Mouse (Mus musculus) hindbrain, embryonic 10.5 days (tissue): ENCODE data around the gene Npy4r. TPM values are rescaled to one million over a fixed set of nuclear protein-coding genes. Genes with fewer than 3 reads are reported as not detected.

Experiments
- DNase-seq: peaks from one replicate; pipeline ENCODE4 v3.0.0-alpha.2; 2017; ENCODE audit warnings: low spot score
- H3K27ac ChIP-seq: fragments of 300-500 bp; sonication (generic); 2 replicates; pipeline ENCODE4 v1.5.1; 2016; ENCODE audit warnings: mild to moderate bottlenecking, moderate library complexity
- H3K27me3 ChIP-seq: fragments of 300-500 bp; sonication (generic); 2 replicates; pipeline ENCODE4 v1.6.1; 2016; ENCODE audit warnings: mild to moderate bottlenecking; ENCODE audit not compliant: poor library complexity, insufficient read depth, severe bottlenecking
- H3K36me3 ChIP-seq: fragments of 300-500 bp; sonication (generic); 2 replicates; pipeline ENCODE4 v1.6.1; 2016; ENCODE audit warnings: mild to moderate bottlenecking, moderate library complexity
- H3K4me1 ChIP-seq: fragments of 300-500 bp; sonication (generic); replicated peaks from 2 replicates; pipeline ENCODE4 v1.6.1; 2016; ENCODE audit warnings: mild to moderate bottlenecking
- H3K4me3 ChIP-seq: fragments of 300-500 bp; sonication (generic); 2 replicates; pipeline ENCODE4 v1.5.1; 2016; ENCODE audit warnings: mild to moderate bottlenecking, moderate library complexity
- H3K9me3 ChIP-seq: fragments of 300-500 bp; sonication (generic); 2 replicates; pipeline ENCODE4 v1.6.1; 2016; ENCODE audit warnings: mild to moderate bottlenecking, moderate library complexity
- WGBS: fragments of 180-500 bp; shearing (Covaris S2); methylation state at CpG from one replicate; pipeline ENCODE4 v1.1.7; 2016; 5-methylcytosine and 5-hydroxymethylcytosine counted together
- polyA plus RNA-seq: library from polyadenylated mRNA; unstranded; fragments of >200 nt; fragmentation: Nextera tagmentation; extraction: Ambion mirVana; gene quantifications from 2 replicates; pipeline ENCODE4 v1.2.1, GENCODE M21; 2016

The Npy4r gene
- polyA plus RNA-seq, 1 experiment from 2014 or later, result not detected

DNA sequence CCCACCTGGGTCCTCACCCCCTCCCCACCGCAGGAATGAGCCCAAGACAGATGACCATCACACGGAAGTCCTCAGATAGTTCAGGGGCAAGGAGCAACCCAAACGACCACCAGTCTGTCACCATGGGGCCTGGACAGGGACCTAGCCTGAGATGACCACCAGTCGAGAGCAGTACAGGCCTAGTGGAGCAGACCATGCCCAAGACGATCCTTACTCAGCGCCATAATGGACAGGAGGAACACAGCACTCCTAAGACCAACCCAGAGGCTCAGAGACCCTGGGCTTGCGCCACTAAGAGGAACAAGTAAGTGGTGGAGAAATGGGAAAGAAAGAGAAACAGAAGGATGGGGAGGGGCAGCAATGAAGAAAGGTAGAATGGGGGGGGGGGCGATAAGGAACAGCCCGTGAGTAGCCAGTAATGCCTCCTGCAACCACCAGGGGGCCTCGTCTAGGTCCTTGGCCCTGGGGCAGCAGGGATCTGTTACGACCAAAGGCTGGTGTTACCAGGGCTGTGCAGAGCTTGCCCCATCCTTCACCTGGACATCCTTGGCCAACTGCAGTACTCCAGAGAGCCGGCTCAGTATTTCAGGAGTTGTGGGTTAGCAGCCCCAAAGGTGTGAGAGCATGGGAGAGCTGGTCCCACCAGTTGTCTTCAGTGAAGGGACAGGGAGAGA, 45.8 kb downstream of the Npy4r start:
- Histone ChIP-seq H3K27me3 (no peaks in the 10 kb centered on the region), H3K9me3 (no peaks in the 10 kb centered on the region), H3K36me3 (no peaks in the 10 kb centered on the region), H3K4me3 (no peak overlapping the region), H3K27ac (no peak overlapping the region), H3K4me1 (0 out of 2 replicates have a peak, but pooled peaks cover 4% of the 10 kb centered on the region)
- WGBS, result 62% methylated on average over 12 of the region's 12 CpGs
- DNase-seq, result peak; percentile 45

DNA sequence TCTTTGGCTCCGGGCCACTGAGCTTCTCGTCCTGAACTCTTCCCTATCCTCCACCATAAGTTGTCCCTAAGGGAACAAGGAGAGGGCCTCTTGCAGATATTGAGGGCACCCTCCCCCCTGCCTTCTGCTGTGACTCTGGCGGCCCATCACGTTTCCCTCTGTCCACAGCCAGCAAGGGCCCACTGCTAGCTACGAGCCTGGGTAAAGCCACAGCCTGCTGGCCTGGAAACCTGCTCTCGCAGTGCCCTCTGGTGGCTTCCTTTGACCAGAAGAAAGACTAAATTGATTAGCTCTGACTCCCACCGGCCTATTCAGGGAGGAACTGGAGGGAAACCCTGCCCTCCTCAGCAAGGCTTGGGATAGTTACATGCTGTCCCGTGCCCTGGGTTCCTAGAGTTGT, 47.4 kb downstream of the Npy4r start:
- Histone ChIP-seq H3K36me3 (no peaks in the 10 kb centered on the region), H3K4me1 (0 out of 2 replicates have a peak, but pooled peaks cover 4% of the 10 kb centered on the region), H3K4me3 (no peak overlapping the region), H3K9me3 (no peaks in the 10 kb centered on the region), H3K27ac (peak overlapping the region; percentile 13; the same call in 1 of the 2 replicates), H3K27me3 (no peaks in the 10 kb centered on the region)
- WGBS, result 24% methylated on average over 8 of the region's 8 CpGs
- peak; percentile 73 for DNase-seq

DNA sequence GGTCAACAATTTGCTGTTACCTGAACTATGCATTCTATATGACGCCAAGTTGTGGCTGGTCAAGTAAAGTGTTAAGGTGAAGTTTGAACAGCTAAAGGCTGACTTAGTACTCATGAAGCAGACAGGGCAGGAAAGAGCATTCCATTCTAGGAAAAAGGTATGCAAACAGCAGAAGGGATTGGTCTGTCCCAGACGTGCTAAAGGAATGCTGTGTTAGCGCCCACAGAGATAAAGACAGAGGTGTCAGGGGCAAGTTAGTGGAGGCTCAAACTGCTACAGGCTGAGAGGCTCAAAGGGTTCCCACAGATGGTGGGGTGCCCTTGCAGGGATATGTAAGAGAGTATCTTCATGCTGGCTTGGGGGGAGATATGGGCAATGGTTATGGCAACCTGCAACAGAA, 48.4 kb downstream of the Npy4r start:
- no peaks in the 10 kb centered on the region for H3K36me3 ChIP-seq
- H3K9me3 ChIP-seq, result no peaks in the 10 kb centered on the region
- H3K27me3 ChIP-seq, result no peaks in the 10 kb centered on the region
- H3K27ac ChIP-seq, result no peak overlapping the region
- DNase-seq, result no peak
- WGBS, result 77% methylated on average over 3 of the region's 3 CpGs
- 0 out of 2 replicates have a peak, but pooled peaks cover 4% of the 10 kb centered on the region for H3K4me1 ChIP-seq
- no peak overlapping the region for H3K4me3 ChIP-seq

DNA sequence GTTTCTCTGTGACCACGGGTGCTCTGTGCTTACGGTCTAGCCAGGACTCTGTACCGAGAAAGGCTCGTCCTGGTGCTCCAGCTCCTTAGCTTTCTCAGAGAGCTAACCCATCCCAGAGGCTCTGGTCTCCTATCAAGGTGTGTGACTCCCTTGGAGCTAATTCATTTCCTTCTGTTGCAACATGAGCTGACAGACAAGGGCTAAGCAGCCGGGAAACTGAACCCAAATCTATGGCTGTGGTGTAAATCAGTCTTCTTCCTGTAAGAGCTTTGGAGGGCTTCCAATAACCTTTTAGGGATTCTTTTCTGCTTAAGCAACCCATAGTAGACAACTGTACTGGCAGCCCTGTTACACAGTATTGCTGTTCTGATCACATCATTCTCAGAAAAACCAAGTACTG, 49.7 kb downstream of the Npy4r start, which contains the start of gene A630023A22Rik:
Gene A630023A22Rik (minus strand): TSS at position 154 of the 400 bp plus-strand sequence.
- Histone ChIP-seq H3K27ac (no peak within 1 kb of the TSS), H3K27me3 (no peaks in the 10 kb centered on the region), H3K36me3 (no peaks in the 10 kb centered on the region), H3K4me1 (0 out of 2 replicates have a peak, but pooled peaks cover 4% of the 10 kb centered on the region), H3K4me3 (no peak within 1 kb of the TSS), H3K9me3 (no peaks in the 10 kb centered on the region)
- no peak for DNase-seq
- 88% methylated on average over 5 of the region's 5 CpGs for WGBS

DNA sequence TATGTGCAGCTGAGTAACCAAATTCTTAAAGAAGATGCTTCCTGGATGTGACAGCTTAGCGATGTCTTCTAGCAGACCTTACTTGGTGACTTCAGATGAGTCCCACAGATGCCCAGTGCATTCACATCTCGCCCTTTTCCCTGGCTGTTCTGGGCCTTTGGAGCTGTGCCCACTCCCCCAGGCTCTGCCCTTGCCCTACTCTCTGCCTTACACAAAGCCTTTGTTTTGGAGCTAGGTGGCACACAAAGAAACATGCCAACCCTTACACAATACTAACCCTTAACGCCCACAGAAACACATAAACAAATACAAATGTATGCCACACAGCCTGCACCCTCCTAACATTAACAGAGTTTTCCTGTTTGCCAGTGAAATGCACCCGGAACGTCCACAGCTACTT, 56.1 kb downstream of the Npy4r start:
- Histone ChIP-seq H3K4me3 (no peak overlapping the region), H3K4me1 (no peaks in the 10 kb centered on the region), H3K27ac (no peak overlapping the region), H3K27me3 (no peaks in the 10 kb centered on the region), H3K9me3 (no peaks in the 10 kb centered on the region), H3K36me3 (no peaks in the 10 kb centered on the region)
- WGBS, result 85% methylated on average over 5 of the region's 5 CpGs
- no peak for DNase-seq

Other genes starting within 250 kb of the Npy4r start
- gene Gdf10, start 228.9 kb downstream of the Npy4r start, polyA plus RNA-seq, result 3.8 and 5.6 TPM in 2 replicates
- gene Gdf2, start 211.4 kb downstream of the Npy4r start, polyA plus RNA-seq, result not detected in 2 replicates
- not detected in 2 replicates for gene Rbp3, start 198.5 kb downstream of the Npy4r start, polyA plus RNA-seq
- 0.16 and 0.45 TPM in 2 replicates for gene Zfp488, start 173.7 kb downstream of the Npy4r start, polyA plus RNA-seq
- not detected in 2 replicates for gene Gm30083, start 137.3 kb downstream of the Npy4r start, polyA plus RNA-seq
- not detected in 2 replicates for gene Gm5460, start 135.7 kb downstream of the Npy4r start, polyA plus RNA-seq
- gene Antxrl, start 99.8 kb downstream of the Npy4r start, polyA plus RNA-seq, result not detected in 2 replicates
- 1.3 and 1.7 TPM in 2 replicates for gene Anxa8, start 66.5 kb downstream of the Npy4r start, polyA plus RNA-seq
- gene A630023A22Rik, start 49.7 kb downstream of the Npy4r start, polyA plus RNA-seq, result not detected in 2 replicates
- 0.49 and 1.2 TPM in 2 replicates for gene Gprin2, start 49.2 kb upstream of the Npy4r start, polyA plus RNA-seq
- 0.14 and 0.17 TPM in 2 replicates for gene Syt15, start 67.1 kb upstream of the Npy4r start, polyA plus RNA-seq
- gene Shld2, start 158.0 kb upstream of the Npy4r start, polyA plus RNA-seq, result 6.1 and 10.0 TPM in 2 replicates
- gene Glud1, start 158.2 kb upstream of the Npy4r start, polyA plus RNA-seq, result 77.9 and 82.0 TPM in 2 replicates
- not detected in 2 replicates for gene Fam25c, start 202.9 kb upstream of the Npy4r start, polyA plus RNA-seq
- 51.0 and 125 TPM in 2 replicates for gene Sncg, start 222.3 kb upstream of the Npy4r start, polyA plus RNA-seq
- gene Mmrn2, start 223.0 kb upstream of the Npy4r start, polyA plus RNA-seq, result 7.0 and 8.5 TPM in 2 replicates